Mouse (Mus musculus): ENCODE results near the gene Srgap2.
"Not testable (repeated sequence)": the region's sequence is repeated elsewhere in the genome, so short reads cannot be mapped to it uniquely, and the experiment has no call there.

DNA sequence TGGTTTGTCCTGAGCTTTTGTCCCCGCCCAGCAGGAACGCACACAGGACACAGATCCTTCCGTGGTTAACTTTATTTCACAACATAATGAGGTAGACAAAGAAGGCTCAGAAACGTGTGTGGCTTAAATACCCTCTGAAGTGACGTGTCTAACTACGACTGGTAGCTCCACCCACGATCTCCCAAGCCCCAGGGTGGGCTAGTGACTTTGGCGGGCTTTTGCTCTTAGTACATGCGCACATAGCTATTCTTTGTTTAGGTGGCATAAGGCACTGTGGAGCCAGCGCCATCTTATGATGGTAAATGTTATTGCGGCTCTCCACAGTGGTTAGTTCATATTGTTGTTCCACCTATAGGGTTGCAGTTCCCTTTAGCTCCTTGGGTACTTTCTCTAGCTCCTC is 38.9 kb upstream of the Srgap2 start:
- TF ChIP-seq GATA1, TAL1 (IDR thresholded peaks at IDR 0.05; ENCODE audit: low read length): not testable (repeated sequence)

Measured in erythroblast, embryonic 14.5 days (primary cell).